Mouse (Mus musculus) heart, postnatal 0 days (tissue): ENCODE results near the gene Ceacam16.

ENCODE experiments used
- CTCF ChIP-seq: IDR thresholded peaks from 2 replicates; pipeline ENCODE4 v1.5.1; 2016; ENCODE audit warnings: antibody characterized with exemption, control low read depth, low read depth
- EP300 ChIP-seq: IDR thresholded peaks from 2 replicates; pipeline ENCODE4 v1.6.1; 2016; ENCODE audit warnings: antibody characterized with exemption, low read depth

- no peak for TF ChIP-seq CTCF
- TF ChIP-seq EP300 = no peak
These were observed 19.2 kb downstream of the Ceacam16 start for GRCm38 (mm10) chr7:19841686-19842413.
